Comparison of ENCODE assay signal across 24 mouse cellular contexts in genomic region chr8:45308366-45308765, GRCm38 (mm10). TPM values are rescaled to one million over a fixed set of nuclear protein-coding genes. Genes with fewer than 3 reads are reported as not detected.
DNase-seq lines count a peak whose midpoint lies in the region; ATAC-seq and TF ChIP-seq lines count a peak whose summit lies in the region.
"Had no signal": no experiment of that assay in that cellular context is flagged by ENCODE, and none has a peak within 500 bp of the region (broad histone marks: within the 10 kb centered on the region; RNA-seq: fewer than 3 reads in every experiment).

Gm45753 (minus strand) TSS chr8:45308466.

- no peak within 1 kb of the TSS for H3K4me3 ChIP-seq in liver, embryonic 15.5 days (replicated peaks)
- no peak within 1 kb of the TSS for H3K4me3 ChIP-seq in liver, embryonic 11.5 days (ENCODE audit: low read depth, low read length)
- no peak within 1 kb of the TSS for H3K4me3 ChIP-seq in liver, postnatal 0 days (ENCODE audit: low read depth, low read length)
- H3K4me3 ChIP-seq: embryonic facial prominence, embryonic 13.5 days; embryonic facial prominence, embryonic 15.5 days; erythroblast, embryonic 14.5 days; forebrain, embryonic 10.5 days; forebrain, embryonic 12.5 days had no signal

- H3K4me1 ChIP-seq in liver, embryonic 15.5 days (replicated peaks), result no peaks in the 10 kb centered on the region
- H3K4me1 ChIP-seq in liver, embryonic 11.5 days (replicated peaks; ENCODE audit: control insufficient read depth, insufficient read depth, low read length), result no peaks in the 10 kb centered on the region
- peaks cover 3% of the 10 kb centered on the region for H3K4me1 ChIP-seq in liver, postnatal 0 days (ENCODE audit: insufficient read depth)
- H3K4me1 ChIP-seq: embryonic facial prominence, embryonic 13.5 days; embryonic facial prominence, embryonic 15.5 days; forebrain, embryonic 10.5 days; forebrain, embryonic 12.5 days had no signal

- no peak for DNase-seq in liver, embryonic 11.5 days (ENCODE audit: low spot score)
- no peak for DNase-seq in liver, postnatal 0 days
- no peak for DNase-seq in liver
- DNase-seq: adrenal gland, adult 2 months; adrenal gland, postnatal 10 days; adrenal gland, postnatal 25 days; cerebellum, adult 11 months; cerebellum, adult 18-20 months; cerebellum, adult 8-10 months; cerebellum, adult 9-11 months; cerebellum, postnatal 14 days; cerebellum, postnatal 36 days; embryo, embryonic 11 days had no signal

- H3K27ac ChIP-seq in liver, embryonic 15.5 days (replicated peaks), result no peak within 1 kb of the TSS
- H3K27ac ChIP-seq in liver, embryonic 11.5 days (ENCODE audit: low read depth, low read length), result no peak within 1 kb of the TSS
- H3K27ac ChIP-seq in liver, postnatal 0 days (ENCODE audit: low read depth), result no peak within 1 kb of the TSS
- H3K27ac ChIP-seq: embryonic facial prominence, embryonic 13.5 days; embryonic facial prominence, embryonic 15.5 days; forebrain, embryonic 10.5 days; forebrain, embryonic 12.5 days had no signal

- no peak for TF ChIP-seq CTCF in liver, postnatal 0 days (IDR thresholded peaks at IDR 0.05; ENCODE audit: low read depth)

- TF ChIP-seq EP300 in liver, postnatal 0 days (IDR thresholded peaks at IDR 0.05; ENCODE audit: low read depth), result no peak

- H3K36me3 ChIP-seq in liver, embryonic 15.5 days (replicated peaks), result no peaks in the 10 kb centered on the region
- no peaks in the 10 kb centered on the region for H3K36me3 ChIP-seq in liver, embryonic 11.5 days (ENCODE audit: control insufficient read depth, insufficient read depth, low read length)
- no peaks in the 10 kb centered on the region for H3K36me3 ChIP-seq in liver, postnatal 0 days (replicated peaks; ENCODE audit: insufficient read depth, low read length)
- H3K36me3 ChIP-seq: embryonic facial prominence, embryonic 13.5 days; embryonic facial prominence, embryonic 15.5 days; forebrain, embryonic 10.5 days; forebrain, embryonic 12.5 days had no signal

- no peaks in the 10 kb centered on the region for H3K27me3 ChIP-seq in liver, embryonic 15.5 days
- H3K27me3 ChIP-seq in liver, embryonic 11.5 days (replicated peaks; ENCODE audit: control insufficient read depth, insufficient read depth, low read length), result no peaks in the 10 kb centered on the region
- H3K27me3 ChIP-seq in liver, postnatal 0 days (ENCODE audit: insufficient read depth, low read length), result no peaks in the 10 kb centered on the region
- H3K27me3 ChIP-seq: embryonic facial prominence, embryonic 13.5 days; embryonic facial prominence, embryonic 15.5 days; forebrain, embryonic 12.5 days had no signal

- no peak within 1 kb of the TSS for H3K9ac ChIP-seq in liver, embryonic 15.5 days
- no peak within 1 kb of the TSS for H3K9ac ChIP-seq in liver, embryonic 11.5 days (ENCODE audit: low read depth, low read length)
- H3K9ac ChIP-seq in liver, postnatal 0 days (replicated peaks), result no peak within 1 kb of the TSS
- H3K9ac ChIP-seq: embryonic facial prominence, embryonic 13.5 days; embryonic facial prominence, embryonic 15.5 days; forebrain, embryonic 12.5 days had no signal

- 71% methylated on average over 13 of the region's 13 CpGs for WGBS in liver, embryonic 15.5 days (ENCODE audit: insufficient replicate concordance)
- WGBS in liver, embryonic 11.5 days, result 89% methylated on average over 13 of the region's 13 CpGs
- 83% methylated on average over 13 of the region's 13 CpGs for WGBS in liver, postnatal 0 days (ENCODE audit: insufficient replicate concordance)

- H3K4me2 ChIP-seq in liver, embryonic 15.5 days, result no peak within 1 kb of the TSS
- no peak within 1 kb of the TSS for H3K4me2 ChIP-seq in liver, embryonic 11.5 days
- no peak within 1 kb of the TSS for H3K4me2 ChIP-seq in liver, postnatal 0 days (ENCODE audit: low read depth, low read length)
- H3K4me2 ChIP-seq: embryonic facial prominence, embryonic 13.5 days; embryonic facial prominence, embryonic 15.5 days; forebrain, embryonic 12.5 days had no signal

- no peak for ATAC-seq in liver, embryonic 15.5 days (ENCODE audit: insufficient read depth)
- no peak for ATAC-seq in liver, embryonic 11.5 days (replicated peaks; ENCODE audit: low FRiP score)
- no peak for ATAC-seq in liver, postnatal 0 days
- ATAC-seq: forebrain, embryonic 14.5 days; forebrain, embryonic 16.5 days had no signal

- H3K9me3 ChIP-seq in liver, embryonic 15.5 days (replicated peaks), result no peaks in the 10 kb centered on the region
- H3K9me3 ChIP-seq in liver, embryonic 11.5 days (ENCODE audit: control insufficient read depth, low read length), result no peaks in the 10 kb centered on the region
- no peaks in the 10 kb centered on the region for H3K9me3 ChIP-seq in liver, postnatal 0 days (ENCODE audit: low read length)
- H3K9me3 ChIP-seq: embryonic facial prominence, embryonic 13.5 days; embryonic facial prominence, embryonic 15.5 days; forebrain, embryonic 10.5 days; forebrain, embryonic 12.5 days had no signal

RNA-seq across cellular contexts. Expression of gene Gm45753, which starts in this region (rescaled TPM):
- 14.8 and 14.9 TPM in 2 replicates for polyA plus RNA-seq in liver, embryonic 15.5 days (2015; fragmentation: Nextera tagmentation; extraction: Ambion mirVana)
- 0.78 and 0.89 TPM in 2 replicates for polyA plus RNA-seq in liver, embryonic 11.5 days (2014; fragmentation: Nextera tagmentation; extraction: Ambion mirVana)
- polyA plus RNA-seq in liver, postnatal 0 days (2015; fragmentation: Nextera tagmentation; extraction: Ambion mirVana), result 41.6 and 42.7 TPM in 2 replicates
- polyA plus RNA-seq: adrenal gland, adult 2 months; brain, embryonic 14.5 days; C2C12; embryonic facial prominence, embryonic 11.5 days; embryonic facial prominence, embryonic 13.5 days; erythroblast, embryonic 14.5 days; forebrain, embryonic 10.5 days; forebrain, embryonic 12.5 days; forebrain, embryonic 14.5 days; forebrain, embryonic 16.5 days had no signal
